Mouse (Mus musculus) lung, postnatal 0 days (tissue): ENCODE results near the gene Pank1.

Experiments
- CTCF ChIP-seq: IDR thresholded peaks from 2 replicates; pipeline ENCODE4 v1.5.1; 2016; ENCODE audit warnings: antibody characterized with exemption, mild to moderate bottlenecking
- EP300 ChIP-seq: IDR thresholded peaks from 2 replicates; pipeline ENCODE4 v1.6.1; 2016; ENCODE audit warnings: antibody characterized with exemption, mild to moderate bottlenecking, control low read depth

- TF ChIP-seq CTCF (no peak), EP300 (no peak)
Observed at GRCm38 (mm10) chr19:34803396-34803795, 75.9 kb downstream of the Pank1 start.
